Mouse (Mus musculus) myocyte (in vitro differentiated cells): ENCODE data around the gene Ddi2.

Experiments
- E2F4 ChIP-seq: IDR thresholded peaks from one replicate; pipeline ENCODE4 v1.6.1; 2011; ENCODE audit warnings: mild to moderate bottlenecking, control low read depth, moderate library complexity; ENCODE audit not compliant: insufficient read depth
- MAX ChIP-seq: IDR thresholded peaks from one replicate; pipeline ENCODE4 v1.6.1; 2011; ENCODE audit warnings: low read depth, mild to moderate bottlenecking, control low read depth
- MYOD1 ChIP-seq, 3 experiments: IDR thresholded peaks; one replicate each; pipeline ENCODE4 v1.6.1; 2011; ENCODE audit warnings: control low read depth in 2 of 3, low read depth in 2 of 3, mild to moderate bottlenecking in 2 of 3, moderate library complexity in 1 of 3; ENCODE audit not compliant: insufficient read length in 2 of 3, control insufficient read depth in 1 of 3
- POLR2A ChIP-seq: IDR thresholded peaks from one replicate; pipeline ENCODE4 v1.6.1; 2011; ENCODE audit warnings: low read depth, mild to moderate bottlenecking, control low read depth, moderate library complexity; ENCODE audit not compliant: insufficient read length
- POLR2AphosphoS2 ChIP-seq: IDR thresholded peaks from one replicate; pipeline ENCODE4 v1.6.1; 2011; ENCODE audit warnings: low read depth, control low read depth; ENCODE audit not compliant: insufficient read length
- SRF ChIP-seq: IDR thresholded peaks from one replicate; pipeline ENCODE4 v1.6.1; 2011; ENCODE audit warnings: low read depth; ENCODE audit not compliant: control insufficient read depth, insufficient read length
- USF1 ChIP-seq: IDR thresholded peaks from one replicate; pipeline ENCODE4 v1.6.1; 2011; ENCODE audit warnings: low read depth, mild to moderate bottlenecking, control low read depth, moderate library complexity

DNA sequence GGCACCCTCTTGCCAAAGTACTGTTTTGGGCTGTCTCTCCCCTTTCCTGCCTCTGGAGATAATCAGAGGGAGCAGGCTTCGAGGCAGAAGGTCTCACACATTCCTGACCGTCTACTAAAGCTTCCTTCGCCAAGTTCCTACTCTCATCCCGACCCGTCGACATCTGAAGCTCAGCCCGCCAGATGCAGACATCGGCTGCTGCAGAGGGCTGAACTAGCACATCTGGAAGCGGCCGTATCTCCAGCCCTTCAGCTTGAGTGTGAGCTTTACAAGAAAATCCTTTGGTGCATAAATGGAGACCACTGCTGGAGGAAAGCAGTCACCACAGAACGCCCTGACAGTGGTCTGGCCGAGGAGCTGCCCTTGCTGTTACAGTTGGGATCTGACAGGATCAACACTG lies 42.3 kb downstream of the Ddi2 start:
- TF ChIP-seq POLR2A (no peak), USF1 (no peak), E2F4 (no peak), SRF (no peak), MAX (no peak), POLR2AphosphoS2 (no peak), MYOD1 (IDR thresholded peaks at IDR 0.05; ENCODE audit: control insufficient read depth in 1 of 3, insufficient read length in 2 of 3, low read depth in 2 of 3) (no peak)
